Mouse (Mus musculus): ENCODE data around the gene Gpd2. TPM values are rescaled to one million over a fixed set of nuclear protein-coding genes. Genes with fewer than 3 reads are reported as not detected.
A peak's percentile ranks its signal among the peaks of the same experiment; 100 is the strongest.

Gene Gpd2
- polyA plus RNA-seq, 1 experiment from 2014 or later: 12.9 TPM

DNA sequence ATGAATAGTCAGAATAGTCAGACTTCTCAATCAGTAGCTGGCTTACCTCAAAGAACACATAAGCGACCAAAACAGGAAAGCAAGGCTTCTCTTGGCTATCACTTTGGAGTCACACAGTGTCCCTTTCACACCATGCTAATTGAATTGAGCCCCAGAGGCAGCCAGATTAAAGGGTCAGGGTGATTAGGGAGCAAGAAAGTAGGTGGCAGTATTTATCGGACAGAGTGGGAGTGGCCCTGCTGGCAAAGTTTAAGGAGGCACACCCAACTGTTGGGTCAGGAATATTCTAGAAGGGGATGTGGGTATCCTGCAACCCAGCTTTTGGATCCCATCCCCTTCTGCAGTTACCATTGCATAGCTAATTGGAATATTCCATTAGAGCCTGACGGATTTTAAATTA lies 80.9 kb downstream of the Gpd2 start:
- 61% methylated on average over 3 of the region's 3 CpGs for WGBS (ENCODE audit: insufficient replicate concordance)
- Histone ChIP-seq H3K4me3 (no peak overlapping the region), H3K36me3 (no peaks in the 10 kb centered on the region), H3K27ac (no peak overlapping the region), H3K4me1 (no peaks in the 10 kb centered on the region), H3K27me3 (replicated peaks) (no peaks in the 10 kb centered on the region), H3K9me3 (replicated peaks) (no peaks in the 10 kb centered on the region), H3K4me2 (no peak overlapping the region), H3K9ac (no peak overlapping the region)
- ATAC-seq: no peak

GRCm38 (mm10) chr2:57326091-57326490 lies 88.7 kb downstream of the Gpd2 start:
- H3K4me2 ChIP-seq: no peak overlapping the region
- no peaks in the 10 kb centered on the region for H3K4me1 ChIP-seq
- no peaks in the 10 kb centered on the region for H3K9me3 ChIP-seq (replicated peaks)
- no peak overlapping the region for H3K9ac ChIP-seq
- H3K27ac ChIP-seq: no peak overlapping the region
- H3K36me3 ChIP-seq: no peaks in the 10 kb centered on the region
- no peak for ATAC-seq
- WGBS (ENCODE audit: insufficient replicate concordance): 84% methylated on average over 8 of the region's 8 CpGs
- H3K27me3 ChIP-seq (replicated peaks): no peaks in the 10 kb centered on the region
- H3K4me3 ChIP-seq: no peak overlapping the region

DNA sequence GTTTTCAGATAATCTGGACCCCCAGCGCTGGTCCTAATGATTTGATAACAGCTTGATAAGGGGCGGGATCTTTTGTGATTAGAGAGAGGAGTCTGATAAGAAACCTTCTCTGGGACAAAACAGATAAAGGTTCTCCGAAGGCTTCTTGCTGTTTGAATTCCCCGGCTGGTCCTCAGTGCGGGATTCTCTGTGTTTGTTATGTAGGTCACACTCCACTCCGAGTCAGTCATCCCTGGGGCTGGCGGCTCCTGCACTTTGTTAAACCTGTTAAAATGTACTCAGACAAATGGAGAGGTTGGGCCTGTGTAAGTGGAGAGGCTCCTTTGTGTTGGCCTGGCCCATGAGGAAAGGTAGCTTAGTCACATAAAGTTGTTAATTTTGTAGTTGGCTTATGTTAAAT lies 91.9 kb downstream of the Gpd2 start:
- Histone ChIP-seq H3K4me2 (no peak overlapping the region), H3K9ac (no peak overlapping the region), H3K27ac (no peak overlapping the region), H3K27me3 (replicated peaks) (no peaks in the 10 kb centered on the region), H3K4me3 (no peak overlapping the region), H3K4me1 (no peaks in the 10 kb centered on the region), H3K36me3 (no peaks in the 10 kb centered on the region), H3K9me3 (replicated peaks) (no peaks in the 10 kb centered on the region)
- ATAC-seq: no peak
- WGBS (ENCODE audit: insufficient replicate concordance): 48% methylated on average over 7 of the region's 7 CpGs

DNA sequence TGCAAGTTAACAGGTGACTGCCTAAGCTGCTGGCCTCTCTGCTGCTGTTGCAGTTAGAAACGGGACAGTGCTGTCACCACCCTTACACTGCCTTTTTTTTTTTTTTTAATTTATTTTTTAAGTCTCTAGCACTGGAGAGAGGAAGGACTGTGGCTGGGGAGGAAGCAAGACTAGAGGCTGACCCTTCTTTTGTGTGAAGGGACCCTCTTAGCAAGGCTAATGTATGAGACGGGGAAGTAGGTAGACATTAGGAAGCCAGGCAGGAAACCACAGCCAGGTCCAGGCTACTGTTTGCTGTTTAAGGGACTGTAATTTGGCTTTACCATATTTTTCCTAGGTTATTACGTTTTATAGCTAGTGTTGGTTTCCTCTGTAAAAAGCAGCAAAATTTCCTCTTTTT lies 93.4 kb downstream of the Gpd2 start:
- H3K4me1 ChIP-seq: no peaks in the 10 kb centered on the region
- no peak overlapping the region for H3K27ac ChIP-seq
- H3K9ac ChIP-seq: no peak overlapping the region
- ATAC-seq: no peak
- H3K4me2 ChIP-seq: no peak overlapping the region
- no peak overlapping the region for H3K4me3 ChIP-seq
- no peaks in the 10 kb centered on the region for H3K27me3 ChIP-seq (replicated peaks)
- H3K9me3 ChIP-seq (replicated peaks): no peaks in the 10 kb centered on the region
- 19% methylated on average over 3 of the region's 3 CpGs for WGBS (ENCODE audit: insufficient replicate concordance)
- no peaks in the 10 kb centered on the region for H3K36me3 ChIP-seq

- no peaks in the 10 kb centered on the region for H3K36me3 ChIP-seq
- H3K4me3 ChIP-seq: no peak overlapping the region
- H3K4me2 ChIP-seq: no peak overlapping the region
- ATAC-seq: no peak
- H3K9ac ChIP-seq: no peak overlapping the region
- no peaks in the 10 kb centered on the region for H3K9me3 ChIP-seq (replicated peaks)
- H3K27ac ChIP-seq: no peak overlapping the region
- no peaks in the 10 kb centered on the region for H3K27me3 ChIP-seq (replicated peaks)
- H3K4me1 ChIP-seq: no peaks in the 10 kb centered on the region
- WGBS (ENCODE audit: insufficient replicate concordance): 57% methylated on average over 8 of the region's 8 CpGs
These were observed 93.8 kb downstream of the Gpd2 start for GRCm38 (mm10) chr2:57331266-57331665.

- no peak overlapping the region for H3K4me3 ChIP-seq
- no peaks in the 10 kb centered on the region for H3K4me1 ChIP-seq
- WGBS (ENCODE audit: insufficient replicate concordance): 73% methylated on average over 6 of the region's 6 CpGs
- H3K4me2 ChIP-seq: no peak overlapping the region
- H3K27me3 ChIP-seq (replicated peaks): no peaks in the 10 kb centered on the region
- no peaks in the 10 kb centered on the region for H3K36me3 ChIP-seq
- no peaks in the 10 kb centered on the region for H3K9me3 ChIP-seq (replicated peaks)
- no peak overlapping the region for H3K9ac ChIP-seq
- no peak for ATAC-seq
- no peak overlapping the region for H3K27ac ChIP-seq
These were observed 96.0 kb downstream of the Gpd2 start for GRCm38 (mm10) chr2:57333481-57333880.

DNA sequence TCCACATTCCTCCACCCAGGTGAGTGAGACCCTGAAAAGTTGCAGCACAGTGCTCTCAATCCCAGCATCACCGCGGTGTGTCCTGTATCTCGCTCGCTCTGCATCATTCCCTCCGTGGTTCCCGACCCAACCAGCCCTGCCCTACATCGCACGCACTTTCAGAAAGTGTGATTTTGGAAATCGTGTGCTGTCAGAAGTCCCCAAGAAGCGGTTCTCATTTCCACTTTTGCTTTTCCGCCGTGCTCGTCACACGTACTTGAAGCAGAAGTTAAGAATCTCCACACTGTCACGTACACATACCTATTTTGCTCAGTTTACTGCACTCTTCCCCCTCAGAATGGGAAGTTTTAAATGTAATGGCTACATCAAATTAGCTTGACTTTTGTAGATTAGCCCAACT lies 98.0 kb downstream of the Gpd2 start:
- no peak overlapping the region for H3K27ac ChIP-seq
- H3K9ac ChIP-seq: no peak overlapping the region
- H3K27me3 ChIP-seq (replicated peaks): no peaks in the 10 kb centered on the region
- WGBS (ENCODE audit: insufficient replicate concordance): 86% methylated on average over 15 of the region's 15 CpGs
- no peaks in the 10 kb centered on the region for H3K9me3 ChIP-seq (replicated peaks)
- no peak overlapping the region for H3K4me2 ChIP-seq
- H3K36me3 ChIP-seq: no peaks in the 10 kb centered on the region
- no peaks in the 10 kb centered on the region for H3K4me1 ChIP-seq
- ATAC-seq: no peak
- H3K4me3 ChIP-seq: no peak overlapping the region

- Histone ChIP-seq H3K27ac (no peak overlapping the region), H3K9me3 (replicated peaks) (no peaks in the 10 kb centered on the region), H3K4me2 (no peak overlapping the region), H3K4me3 (no peak overlapping the region), H3K4me1 (no peaks in the 10 kb centered on the region), H3K9ac (no peak overlapping the region), H3K36me3 (no peaks in the 10 kb centered on the region), H3K27me3 (replicated peaks) (no peaks in the 10 kb centered on the region)
- WGBS (ENCODE audit: insufficient replicate concordance): 83% methylated on average over 16 of the region's 16 CpGs
- no peak for ATAC-seq
These were observed 101.3 kb downstream of the Gpd2 start for GRCm38 (mm10) chr2:57338779-57339178.

DNA sequence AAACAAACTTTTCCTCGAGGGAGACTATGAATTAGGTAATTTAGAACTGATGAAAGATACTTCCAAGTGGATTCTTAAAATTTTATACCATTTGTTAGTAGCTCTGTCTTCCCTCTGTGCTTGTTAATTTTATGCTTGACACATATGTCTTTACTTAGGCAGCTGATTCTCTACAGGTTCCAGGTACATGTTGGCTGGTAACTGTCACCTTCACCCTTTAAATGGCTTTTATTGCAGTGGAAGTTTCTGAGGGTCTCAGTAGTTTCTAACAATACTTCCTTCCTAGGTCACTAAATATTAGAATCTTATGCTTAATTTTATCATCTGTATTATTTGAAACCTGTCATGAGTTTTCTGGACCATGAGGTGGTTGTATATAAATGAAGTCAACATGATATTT lies 105.5 kb downstream of the Gpd2 start:
- H3K4me2 ChIP-seq: no peak overlapping the region
- no peak for ATAC-seq
- H3K4me1 ChIP-seq: no peaks in the 10 kb centered on the region
- H3K27me3 ChIP-seq (replicated peaks): no peaks in the 10 kb centered on the region
- H3K9ac ChIP-seq: no peak overlapping the region
- H3K9me3 ChIP-seq (replicated peaks): no peaks in the 10 kb centered on the region
- WGBS (ENCODE audit: insufficient replicate concordance): 63% methylated on average over 1 of the region's 1 CpGs
- no peaks in the 10 kb centered on the region for H3K36me3 ChIP-seq
- no peak overlapping the region for H3K27ac ChIP-seq
- H3K4me3 ChIP-seq: no peak overlapping the region

- peak; percentile 86 for ATAC-seq
- 44% methylated on average over 9 of the region's 9 CpGs for whole genome bisulfite sequencing (ENCODE audit: insufficient replicate concordance)
These were observed 113.2 kb downstream of the Gpd2 start for GRCm38 (mm10) chr2:57350615-57351014.

DNA sequence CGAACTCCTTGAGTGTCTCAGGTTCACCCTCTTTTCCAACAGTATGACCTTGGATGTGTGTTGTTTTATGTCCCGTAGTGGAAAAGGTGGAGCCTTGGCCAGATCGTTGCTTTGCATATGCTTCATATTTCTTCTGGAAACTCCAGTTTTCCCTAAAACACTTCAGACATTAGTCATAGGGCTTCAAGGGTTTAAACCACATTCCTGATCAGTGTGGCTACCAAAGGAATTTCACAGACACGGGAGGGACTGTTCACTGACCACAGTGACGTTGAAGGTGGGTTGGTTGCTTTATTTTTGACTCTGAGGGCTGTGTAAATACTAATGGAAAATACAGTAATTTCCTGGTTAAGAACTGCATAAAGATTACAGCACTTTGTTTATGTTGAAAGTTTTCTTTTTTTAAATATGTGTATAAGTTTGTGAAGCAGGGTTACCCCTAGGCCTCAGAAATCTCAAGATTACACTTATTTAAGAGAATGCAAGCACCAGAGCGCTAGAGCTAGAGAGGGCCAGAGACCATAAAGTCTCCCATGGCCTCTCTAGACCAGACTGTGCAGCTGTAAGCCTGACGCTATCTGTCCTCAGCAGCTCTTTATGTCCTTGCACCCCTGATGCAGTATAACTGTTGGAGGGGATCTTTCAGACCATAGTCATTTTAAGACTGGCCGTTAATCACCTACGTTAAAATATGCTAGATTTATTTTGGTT lies 116.4 kb downstream of the Gpd2 start:
- peaks cover 14% of the 10 kb centered on the region for H3K4me1 ChIP-seq
- H3K9me3 ChIP-seq (replicated peaks): no peaks in the 10 kb centered on the region
- H3K4me2 ChIP-seq: no peak overlapping the region
- 80% methylated on average over 9 of the region's 9 CpGs for WGBS (ENCODE audit: insufficient replicate concordance)
- H3K9ac ChIP-seq: no peak overlapping the region
- no peak for ATAC-seq
- H3K27me3 ChIP-seq (replicated peaks): no peaks in the 10 kb centered on the region
- 0 out of 2 replicates have a peak, but pooled peaks cover 3% of the 10 kb centered on the region for H3K36me3 ChIP-seq
- no peak overlapping the region for H3K27ac ChIP-seq
- H3K4me3 ChIP-seq: no peak overlapping the region

More at GRCm38 (mm10) chr2:57350615-57351014, 113.2 kb downstream of the Gpd2 start:
- H3K9me3 ChIP-seq (replicated peaks): no peaks in the 10 kb centered on the region
- H3K36me3 ChIP-seq: no peaks in the 10 kb centered on the region
- no peak overlapping the region for H3K4me2 ChIP-seq
- H3K27ac ChIP-seq: no peak overlapping the region
- H3K4me1 ChIP-seq: peaks cover 14% of the 10 kb centered on the region
- H3K9ac ChIP-seq: no peak overlapping the region
- H3K4me3 ChIP-seq: no peak overlapping the region
- H3K27me3 ChIP-seq (replicated peaks): no peaks in the 10 kb centered on the region

- no peak overlapping the region for H3K4me2 ChIP-seq
- no peak overlapping the region for H3K27ac ChIP-seq
- 62% methylated on average over 3 of the region's 3 CpGs for WGBS (ENCODE audit: insufficient replicate concordance)
These were observed 117.4 kb downstream of the Gpd2 start for GRCm38 (mm10) chr2:57354848-57355247.

More at GRCm38 (mm10) chr2:57354848-57355247, 117.4 kb downstream of the Gpd2 start:
- H3K27me3 ChIP-seq (replicated peaks): no peaks in the 10 kb centered on the region
- ATAC-seq: no peak
- H3K4me3 ChIP-seq: no peak overlapping the region
- H3K4me1 ChIP-seq: peaks cover 12% of the 10 kb centered on the region
- no peaks in the 10 kb centered on the region for H3K9me3 ChIP-seq (replicated peaks)
- H3K9ac ChIP-seq: no peak overlapping the region
- H3K36me3 ChIP-seq: 0 out of 2 replicates have a peak, but pooled peaks cover 5% of the 10 kb centered on the region
